Mouse (Mus musculus) forebrain, embryonic 11.5 days (tissue): ENCODE data around the gene Tmem87b. TPM values are rescaled to one million over a fixed set of nuclear protein-coding genes. Genes with fewer than 3 reads are reported as not detected.

ENCODE experiments used
- ATAC-seq: fragments of 200-750 bp; cut with Nextera tagmentation; replicated peaks from 2 replicates; pipeline ENCODE4 v1.8.0; 2017; ENCODE audit warnings: moderate TSS enrichment; ENCODE audit not compliant: low FRiP score
- DNase-seq: peaks from one replicate; pipeline ENCODE4 v3.0.0-alpha.2; 2017; ENCODE audit warnings: low spot score
- H3K27ac ChIP-seq: fragments of 300-500 bp; sonication (generic); 2 replicates; pipeline ENCODE4 v1.5.1; 2014; ENCODE audit warnings: low read depth, low read length
- H3K27me3 ChIP-seq: fragments of 300-500 bp; sonication (generic); 2 replicates; pipeline ENCODE4 v1.6.1; 2014; ENCODE audit warnings: mild to moderate bottlenecking, low read length, mixed read lengths; ENCODE audit not compliant: control insufficient read depth, insufficient read depth
- H3K36me3 ChIP-seq: fragments of 300-500 bp; sonication (generic); 2 replicates; pipeline ENCODE4 v1.6.1; 2014; ENCODE audit warnings: mild to moderate bottlenecking, low read length, moderate library complexity, mixed read lengths; ENCODE audit not compliant: control insufficient read depth, insufficient read depth
- H3K4me1 ChIP-seq: fragments of 300-500 bp; sonication (generic); replicated peaks from 2 replicates; pipeline ENCODE4 v1.6.1; 2014; ENCODE audit warnings: low read length, mixed read lengths; ENCODE audit not compliant: control insufficient read depth, insufficient read depth
- H3K4me2 ChIP-seq: fragments of 300-500 bp; sonication (generic); 2 replicates; pipeline ENCODE4 v1.6.1; 2014; ENCODE audit warnings: low read depth, mild to moderate bottlenecking, low read length, moderate library complexity, mixed read lengths; ENCODE audit not compliant: severe bottlenecking
- H3K4me3 ChIP-seq: fragments of 300-500 bp; sonication (generic); 2 replicates; pipeline ENCODE4 v1.5.1; 2014; ENCODE audit warnings: low read depth, low read length
- H3K9ac ChIP-seq: fragments of 300-500 bp; sonication (generic); 2 replicates; pipeline ENCODE4 v1.6.1; 2014; ENCODE audit warnings: low read length
- H3K9me3 ChIP-seq: fragments of 300-500 bp; sonication (generic); 2 replicates; pipeline ENCODE4 v1.6.1; 2016; ENCODE audit warnings: low read length, mixed read lengths; ENCODE audit not compliant: control insufficient read depth
- WGBS: fragments of 180-500 bp; shearing (Covaris S2); extraction: QIAGEN DNeasy Blood & Tissue Kit; methylation state at CpG from one replicate; pipeline ENCODE4 v1.1.7; 2014; 5-methylcytosine and 5-hydroxymethylcytosine counted together
- polyA plus RNA-seq: library from polyadenylated mRNA; unstranded; fragments of >200 nt; fragmentation: Nextera tagmentation; extraction: Ambion mirVana; gene quantifications from 2 replicates; pipeline ENCODE4 v1.2.1, GENCODE M21; 2014

Gene Tmem87b
- polyA plus RNA-seq, 1 experiment from 2014 or later = 24.2 TPM

DNA sequence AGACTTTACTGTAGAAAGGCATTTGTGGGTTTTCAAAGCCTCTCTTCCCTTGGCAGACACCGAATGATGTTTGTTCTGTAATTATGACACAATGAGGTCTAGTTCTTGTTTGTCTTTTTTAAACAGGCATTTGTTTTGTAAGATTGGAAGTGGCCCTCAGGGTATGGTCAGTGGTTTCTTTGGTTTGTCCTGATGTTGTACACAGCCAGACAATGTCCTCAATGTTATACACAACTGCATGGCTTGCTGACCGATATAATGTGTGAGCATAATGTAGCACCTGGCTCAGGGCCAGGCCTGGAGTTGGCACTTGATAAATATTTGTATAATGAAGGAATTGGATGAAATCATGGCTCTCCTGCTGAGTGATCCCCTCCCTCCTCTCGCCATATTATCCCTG lies 41.9 kb downstream of the Tmem87b start:
- H3K4me1 ChIP-seq = peaks cover 5% of the 10 kb centered on the region; the same call in 1 of the 2 replicates

GRCm38 (mm10) chr2:128862636-128863035 lies 44.7 kb downstream of the Tmem87b start, which contains the start of gene Fbln7:
Gene Fbln7, plus strand, starts transcription at chr2:128862981.
- H3K4me1 ChIP-seq = peaks cover 5% of the 10 kb centered on the region; the same call in 1 of the 2 replicates
- H3K27ac ChIP-seq = no peak within 1 kb of the TSS
- WGBS = 92% methylated on average over 9 of the region's 9 CpGs
- peak within 1 kb of the TSS; percentile 49 for H3K4me3 ChIP-seq
- H3K36me3 ChIP-seq = no peaks in the 10 kb centered on the region
- H3K9me3 ChIP-seq = no peaks in the 10 kb centered on the region
- H3K9ac ChIP-seq = peak within 1 kb of the TSS; percentile 63
- peak within 1 kb of the TSS; percentile 93 for H3K4me2 ChIP-seq
- no peak for DNase-seq
- no peak for ATAC-seq
- H3K27me3 ChIP-seq = no peaks in the 10 kb centered on the region; the same call in 1 of the 2 replicates

More for the DNA sequence above, 41.9 kb downstream of the Tmem87b start:
- Histone ChIP-seq H3K9ac (no peak overlapping the region), H3K4me3 (no peak overlapping the region), H3K27me3 (no peaks in the 10 kb centered on the region; the same call in 1 of the 2 replicates), H3K9me3 (no peaks in the 10 kb centered on the region), H3K4me2 (no peak overlapping the region), H3K27ac (no peak overlapping the region), H3K36me3 (no peaks in the 10 kb centered on the region)
- ATAC-seq = no peak
- 88% methylated on average over 3 of the region's 3 CpGs for WGBS
- DNase-seq = no peak

DNA sequence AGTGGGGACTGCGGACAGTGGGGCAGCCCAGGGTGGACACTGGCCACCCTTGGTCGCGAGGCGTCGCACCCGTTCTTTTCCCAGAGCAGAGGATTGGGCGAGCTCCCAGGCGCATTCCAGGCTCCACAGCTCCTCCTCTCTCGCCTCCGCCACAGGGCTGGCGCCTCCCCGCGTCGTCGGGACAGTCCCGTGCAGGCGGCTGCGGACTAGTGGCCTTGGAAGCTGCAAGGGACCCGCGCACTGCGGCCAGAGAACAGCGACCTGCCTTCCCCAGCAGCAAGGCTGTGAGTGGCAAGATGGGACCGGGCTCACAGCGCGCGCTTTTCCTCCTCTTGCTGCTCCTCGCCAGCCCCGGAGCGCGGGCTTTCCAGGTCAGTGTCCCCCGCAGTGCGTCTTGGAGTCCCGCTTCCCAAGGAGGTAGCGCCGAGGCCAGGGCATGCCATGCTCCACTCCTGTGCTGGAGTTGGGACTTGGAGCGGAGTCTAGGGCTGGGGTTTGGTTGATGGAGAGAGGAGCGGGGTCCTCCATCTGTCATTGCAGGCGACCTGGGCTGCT lies 45.9 kb downstream of the Tmem87b start:
- Histone ChIP-seq H3K27ac (no peak overlapping the region), H3K9me3 (no peaks in the 10 kb centered on the region), H3K4me1 (peaks cover 5% of the 10 kb centered on the region; the same call in 1 of the 2 replicates), H3K9ac (peak overlapping the region; percentile 63), H3K4me3 (peak overlapping the region; percentile 49), H3K36me3 (no peaks in the 10 kb centered on the region), H3K4me2 (peak overlapping the region; percentile 93), H3K27me3 (no peaks in the 10 kb centered on the region; the same call in 1 of the 2 replicates)
- ATAC-seq = peak; percentile 85
- WGBS = under 1% methylated on average over 38 of the region's 38 CpGs
- peak; percentile 82 for DNase-seq

DNA sequence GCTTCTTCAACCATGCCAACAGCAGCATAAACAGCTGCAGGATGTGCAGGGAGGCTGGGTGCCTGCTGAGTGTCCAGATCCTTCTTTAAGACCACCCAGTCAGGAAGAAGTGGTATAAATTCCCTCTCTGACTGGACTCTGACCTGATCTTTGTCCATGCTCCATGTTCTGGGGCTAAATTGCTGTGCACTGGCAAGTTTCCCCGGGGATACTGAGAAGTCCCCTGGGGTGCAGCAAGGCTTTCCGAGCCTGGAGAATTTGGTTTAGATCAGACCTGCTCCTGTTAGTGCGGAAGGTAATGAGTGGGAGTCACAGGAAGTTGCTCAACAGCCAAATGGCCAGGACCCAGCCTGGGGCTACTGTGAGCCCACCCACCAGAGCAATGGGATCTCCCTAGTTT lies 47.1 kb downstream of the Tmem87b start:
- Histone ChIP-seq H3K4me2 (no peak overlapping the region), H3K4me1 (peaks cover 5% of the 10 kb centered on the region; the same call in 1 of the 2 replicates), H3K9ac (no peak overlapping the region), H3K27ac (no peak overlapping the region), H3K4me3 (no peak overlapping the region), H3K9me3 (no peaks in the 10 kb centered on the region), H3K27me3 (no peaks in the 10 kb centered on the region; the same call in 1 of the 2 replicates), H3K36me3 (no peaks in the 10 kb centered on the region)
- no peak for DNase-seq
- 64% methylated on average over 3 of the region's 3 CpGs for WGBS
- no peak for ATAC-seq

DNA sequence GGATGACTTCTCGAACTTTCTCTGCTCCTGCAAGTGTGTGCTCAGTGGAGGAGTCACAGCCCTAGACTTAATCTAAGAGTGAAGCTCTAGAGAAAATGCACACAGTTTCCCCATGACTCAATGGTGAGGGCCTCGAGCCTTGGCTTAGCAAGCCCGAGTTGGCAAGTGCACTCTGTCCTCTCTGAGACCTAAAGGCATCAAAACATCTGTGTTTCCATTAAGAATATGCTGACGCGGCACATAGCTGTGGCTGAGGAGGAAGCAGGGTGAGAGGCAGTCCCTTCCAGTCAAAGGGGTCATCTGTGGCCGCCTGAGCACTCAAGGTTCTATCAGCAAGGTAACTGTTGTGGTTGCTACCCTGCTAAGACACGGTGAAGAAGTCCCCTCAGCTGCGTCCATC lies 53.7 kb downstream of the Tmem87b start:
- no peak overlapping the region for H3K4me2 ChIP-seq
- no peak overlapping the region for H3K27ac ChIP-seq
- no peaks in the 10 kb centered on the region for H3K9me3 ChIP-seq
- H3K9ac ChIP-seq = no peak overlapping the region
- H3K36me3 ChIP-seq = no peaks in the 10 kb centered on the region
- DNase-seq (no peak), ATAC-seq (no peak)
- 87% methylated on average over 8 of the region's 8 CpGs for WGBS
- no peaks in the 10 kb centered on the region for H3K27me3 ChIP-seq
- H3K4me3 ChIP-seq = no peak overlapping the region
- H3K4me1 ChIP-seq = no peaks in the 10 kb centered on the region

DNA sequence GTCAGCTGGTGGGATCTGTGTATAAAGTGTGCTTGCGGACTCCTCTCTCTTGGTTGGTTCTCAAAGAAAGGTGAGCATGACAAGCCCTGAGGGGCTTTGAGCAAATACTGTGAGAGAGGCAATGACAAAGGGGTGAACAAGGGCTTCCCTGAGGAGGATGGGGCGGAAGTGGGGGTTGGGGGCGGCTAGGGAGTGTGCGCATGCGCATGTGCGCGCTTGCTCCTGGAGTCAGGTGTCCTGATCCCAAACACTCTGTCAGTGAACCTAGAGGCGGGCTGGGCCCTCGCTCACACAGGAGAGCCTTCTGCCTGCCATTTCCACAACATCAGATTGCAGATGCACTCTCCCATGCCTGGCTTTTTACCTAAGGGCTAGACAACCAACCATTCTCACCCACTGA lies 54.3 kb downstream of the Tmem87b start:
- WGBS = 94% methylated on average over 9 of the region's 9 CpGs

GRCm38 (mm10) chr2:128875526-128875925 lies 57.6 kb downstream of the Tmem87b start:
- ATAC-seq = no peak
- Histone ChIP-seq H3K27ac (no peak overlapping the region), H3K4me1 (no peaks in the 10 kb centered on the region), H3K4me2 (no peak overlapping the region), H3K36me3 (no peaks in the 10 kb centered on the region), H3K9ac (no peak overlapping the region), H3K4me3 (no peak overlapping the region), H3K27me3 (no peaks in the 10 kb centered on the region), H3K9me3 (no peaks in the 10 kb centered on the region)
- DNase-seq = no peak
- WGBS = 83% methylated on average over 8 of the region's 8 CpGs

More for the DNA sequence above, 54.3 kb downstream of the Tmem87b start:
- Histone ChIP-seq H3K9ac (no peak overlapping the region), H3K4me3 (no peak overlapping the region), H3K4me1 (no peaks in the 10 kb centered on the region), H3K4me2 (no peak overlapping the region), H3K27me3 (no peaks in the 10 kb centered on the region), H3K9me3 (no peaks in the 10 kb centered on the region), H3K27ac (no peak overlapping the region), H3K36me3 (no peaks in the 10 kb centered on the region)
- DNase-seq (no peak), ATAC-seq (no peak)

- no peaks in the 10 kb centered on the region for H3K36me3 ChIP-seq
- H3K27ac ChIP-seq = no peak overlapping the region
- H3K4me2 ChIP-seq = no peak overlapping the region
- no peaks in the 10 kb centered on the region for H3K27me3 ChIP-seq
- no peaks in the 10 kb centered on the region for H3K9me3 ChIP-seq
- H3K9ac ChIP-seq = no peak overlapping the region
- no peak for DNase-seq
- H3K4me3 ChIP-seq = no peak overlapping the region
- no peak for ATAC-seq
- 69% methylated on average over 4 of the region's 4 CpGs for WGBS
- H3K4me1 ChIP-seq = no peaks in the 10 kb centered on the region
Observed at GRCm38 (mm10) chr2:128881236-128881635, 63.3 kb downstream of the Tmem87b start.

DNA sequence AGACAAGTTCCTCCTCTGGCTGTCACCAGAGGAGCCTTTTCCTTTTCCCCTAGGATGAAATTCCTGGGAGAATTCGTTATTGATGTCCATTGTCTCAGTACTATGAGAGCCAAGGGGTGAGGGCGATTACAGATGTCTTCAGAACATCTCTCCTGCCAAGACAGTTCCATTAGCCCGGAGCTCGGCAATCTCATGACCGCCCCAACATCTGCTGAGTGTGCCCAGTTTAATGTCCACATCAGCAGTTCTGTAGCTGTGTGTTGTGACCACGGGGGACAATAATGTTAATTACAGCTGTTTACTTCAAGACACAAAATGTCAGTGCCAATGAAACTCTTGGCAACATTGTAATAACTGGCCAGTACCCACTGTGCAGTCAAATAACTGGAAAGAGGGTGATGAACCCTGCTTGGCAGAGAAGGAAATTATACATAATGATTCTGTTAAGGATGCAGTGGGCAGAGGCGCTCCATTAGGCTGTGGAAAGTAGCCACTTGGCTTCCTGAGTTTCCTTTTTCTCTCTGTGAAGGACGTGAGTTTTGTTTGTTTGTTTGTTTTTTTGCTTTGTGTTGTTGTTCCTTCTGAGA lies 67.4 kb downstream of the Tmem87b start:
- DNase-seq (no peak), ATAC-seq (no peak)
- H3K9me3 ChIP-seq = no peaks in the 10 kb centered on the region
- no peak overlapping the region for H3K4me3 ChIP-seq
- WGBS = 80% methylated on average over 8 of the region's 8 CpGs
- H3K36me3 ChIP-seq = no peaks in the 10 kb centered on the region
- no peak overlapping the region for H3K9ac ChIP-seq
- no peaks in the 10 kb centered on the region for H3K27me3 ChIP-seq
- H3K4me2 ChIP-seq = no peak overlapping the region
- no peaks in the 10 kb centered on the region for H3K4me1 ChIP-seq
- no peak overlapping the region for H3K27ac ChIP-seq
